Mouse (Mus musculus): ENCODE results near the gene Myt1. TPM values are rescaled to one million over a fixed set of nuclear protein-coding genes. Genes with fewer than 3 reads are reported as not detected.
A peak's percentile ranks its signal among the peaks of the same experiment; 100 is the strongest.

Gene Myt1
- polyA plus RNA-seq, 1 experiment from 2014 or later: 0.06 TPM

DNA sequence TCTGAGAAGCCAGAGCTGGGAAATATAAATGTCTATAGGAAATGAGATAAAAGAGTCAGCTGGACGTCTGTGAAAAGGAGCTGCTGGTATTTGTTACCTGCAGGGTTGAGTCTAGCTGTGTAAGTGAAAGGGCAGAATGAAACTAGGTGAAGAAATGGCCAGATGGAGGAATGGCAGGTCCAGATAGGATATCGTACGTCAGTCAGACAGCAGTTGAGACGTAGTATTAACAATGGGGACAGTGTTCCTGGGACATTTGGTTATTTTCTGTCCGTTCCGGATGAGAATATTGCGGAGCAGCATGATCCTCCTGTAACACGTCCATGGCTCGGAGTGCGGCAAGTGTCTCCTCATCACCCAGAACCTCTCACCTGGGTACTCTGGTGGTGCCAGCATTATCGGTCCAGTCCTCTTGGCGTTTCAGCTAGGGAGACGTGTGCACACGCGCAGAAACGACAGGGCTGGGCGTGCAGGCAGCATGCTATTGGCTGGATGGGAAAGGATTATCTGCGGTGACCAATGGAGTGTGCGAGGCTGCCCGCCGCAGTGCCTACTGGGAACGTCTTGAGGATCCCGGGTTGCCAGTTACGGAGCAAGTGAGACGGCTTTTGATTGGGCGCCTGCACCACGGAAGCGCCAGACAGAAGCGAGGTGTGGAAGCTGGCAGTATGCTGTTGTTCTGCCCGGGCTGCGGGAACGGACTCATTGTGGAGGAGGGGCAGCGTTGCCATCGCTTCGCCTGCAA, 100.8 kb downstream of the Myt1 start, which contains the start of gene Polr3k:
Gene Polr3k (plus strand): TSS at position 547 of the 745 bp plus-strand sequence.
- ATAC-seq (ENCODE audit: insufficient number of reproducible peaks, low FRiP score): peak; percentile 100
- H3K27me3 ChIP-seq (replicated peaks): no peaks in the 10 kb centered on the region
- H3K4me3 ChIP-seq: peak within 1 kb of the TSS; percentile 67
- no peaks in the 10 kb centered on the region for H3K9me3 ChIP-seq (replicated peaks)
- H3K36me3 ChIP-seq: peaks cover 11% of the 10 kb centered on the region
- WGBS: under 1% methylated on average over 35 of the region's 35 CpGs
- H3K9ac ChIP-seq: peak within 1 kb of the TSS; percentile 81
- peak within 1 kb of the TSS; percentile 85 for H3K4me2 ChIP-seq
- peak within 1 kb of the TSS; percentile 39; the same call in 1 of the 2 replicates for H3K27ac ChIP-seq (ENCODE audit: poor library complexity, severe bottlenecking)
- peaks cover 19% of the 10 kb centered on the region for H3K4me1 ChIP-seq (replicated peaks)

GRCm38 (mm10) chr2:181864536-181864860, 101.4 kb downstream of the Myt1 start:
- H3K9me3 ChIP-seq (replicated peaks): no peaks in the 10 kb centered on the region
- H3K9ac ChIP-seq: peak overlapping the region; percentile 81
- WGBS: 0% methylated on average over 22 of the region's 22 CpGs
- peaks cover 12% of the 10 kb centered on the region for H3K36me3 ChIP-seq
- H3K4me1 ChIP-seq (replicated peaks): peaks cover 15% of the 10 kb centered on the region
- no peaks in the 10 kb centered on the region for H3K27me3 ChIP-seq (replicated peaks)
- H3K4me2 ChIP-seq: peak overlapping the region; percentile 85
- ATAC-seq (ENCODE audit: insufficient number of reproducible peaks, low FRiP score): no peak
- peak overlapping the region; percentile 39; the same call in 1 of the 2 replicates for H3K27ac ChIP-seq (ENCODE audit: poor library complexity, severe bottlenecking)
- peak overlapping the region; percentile 67 for H3K4me3 ChIP-seq

GRCm38 (mm10) chr2:181866931-181867330, 103.8 kb downstream of the Myt1 start:
- no peak overlapping the region for H3K27ac ChIP-seq (ENCODE audit: poor library complexity, severe bottlenecking)
- WGBS: 59% methylated on average over 5 of the region's 5 CpGs

GRCm38 (mm10) chr2:181871039-181871438, 107.9 kb downstream of the Myt1 start:
- Histone ChIP-seq H3K9me3 (replicated peaks) (no peaks in the 10 kb centered on the region), H3K4me2 (no peak overlapping the region), H3K9ac (no peak overlapping the region), H3K36me3 (peaks cover 26% of the 10 kb centered on the region), H3K27ac (ENCODE audit: poor library complexity, severe bottlenecking) (no peak overlapping the region), H3K27me3 (replicated peaks) (no peaks in the 10 kb centered on the region), H3K4me3 (no peak overlapping the region), H3K4me1 (replicated peaks) (no peaks in the 10 kb centered on the region)
- 86% methylated on average over 2 of the region's 2 CpGs for WGBS
- ATAC-seq (ENCODE audit: insufficient number of reproducible peaks, low FRiP score): no peak

More at GRCm38 (mm10) chr2:181866931-181867330, 103.8 kb downstream of the Myt1 start:
- H3K4me3 ChIP-seq: no peak overlapping the region
- H3K9me3 ChIP-seq (replicated peaks): no peaks in the 10 kb centered on the region
- peaks cover 21% of the 10 kb centered on the region for H3K36me3 ChIP-seq
- H3K4me2 ChIP-seq: no peak overlapping the region
- no peaks in the 10 kb centered on the region for H3K27me3 ChIP-seq (replicated peaks)
- no peak overlapping the region for H3K9ac ChIP-seq
- H3K4me1 ChIP-seq (replicated peaks): peaks cover 15% of the 10 kb centered on the region
- no peak for ATAC-seq (ENCODE audit: insufficient number of reproducible peaks, low FRiP score)

Other genes with a start within 250 kb of the Myt1 start
- 89.5 and 91.9 TPM in 2 replicates for gene Dnajc5, start 242.8 kb upstream of the Myt1 start, polyA plus RNA-seq (2016; fragmentation: Nextera tagmentation; extraction: Ambion mirVana)
- gene Uckl1, start 178.4 kb upstream of the Myt1 start, polyA plus RNA-seq (2016; fragmentation: Nextera tagmentation; extraction: Ambion mirVana): 64.2 and 65.3 TPM in 2 replicates
- gene Prpf6, start 171.5 kb upstream of the Myt1 start, polyA plus RNA-seq (2016; fragmentation: Nextera tagmentation; extraction: Ambion mirVana): 46.8 and 48.8 TPM in 2 replicates
- gene Zfp512b, start 170.5 kb upstream of the Myt1 start, polyA plus RNA-seq (2016; fragmentation: Nextera tagmentation; extraction: Ambion mirVana): 44.8 and 46.1 TPM in 2 replicates
- 12.4 and 13.4 TPM in 2 replicates for gene Samd10, start 164.1 kb upstream of the Myt1 start, polyA plus RNA-seq (2016; fragmentation: Nextera tagmentation; extraction: Ambion mirVana)
- gene Gm29797, start 106.3 kb upstream of the Myt1 start, polyA plus RNA-seq (2016; fragmentation: Nextera tagmentation; extraction: Ambion mirVana): not detected in 2 replicates
- gene Sox18, start 91.7 kb upstream of the Myt1 start, polyA plus RNA-seq (2016; fragmentation: Nextera tagmentation; extraction: Ambion mirVana): 24.7 and 26.3 TPM in 2 replicates
- 13.1 and 15.4 TPM in 2 replicates for gene Tcea2, start 83.0 kb upstream of the Myt1 start, polyA plus RNA-seq (2016; fragmentation: Nextera tagmentation; extraction: Ambion mirVana)
- gene Rgs19, start 69.4 kb upstream of the Myt1 start, polyA plus RNA-seq (2016; fragmentation: Nextera tagmentation; extraction: Ambion mirVana): 43.5 and 45.4 TPM in 2 replicates
- not detected in 2 replicates for gene Lkaaear1, start 64.9 kb upstream of the Myt1 start, polyA plus RNA-seq (2016; fragmentation: Nextera tagmentation; extraction: Ambion mirVana)
- 7.7 and 9.8 TPM in 2 replicates for gene Oprl1, start 48.3 kb upstream of the Myt1 start, polyA plus RNA-seq (2016; fragmentation: Nextera tagmentation; extraction: Ambion mirVana)
- 32.1 and 32.9 TPM in 2 replicates for gene Pcmtd2, start 74.5 kb downstream of the Myt1 start, polyA plus RNA-seq (2016; fragmentation: Nextera tagmentation; extraction: Ambion mirVana)
- gene Polr3k, start 101.0 kb downstream of the Myt1 start, polyA plus RNA-seq (2016; fragmentation: Nextera tagmentation; extraction: Ambion mirVana): 52.3 and 53.3 TPM in 2 replicates
- not detected in 2 replicates for gene Gm14496, start 227.8 kb downstream of the Myt1 start, polyA plus RNA-seq (2016; fragmentation: Nextera tagmentation; extraction: Ambion mirVana)